In the genomic region with DNA sequence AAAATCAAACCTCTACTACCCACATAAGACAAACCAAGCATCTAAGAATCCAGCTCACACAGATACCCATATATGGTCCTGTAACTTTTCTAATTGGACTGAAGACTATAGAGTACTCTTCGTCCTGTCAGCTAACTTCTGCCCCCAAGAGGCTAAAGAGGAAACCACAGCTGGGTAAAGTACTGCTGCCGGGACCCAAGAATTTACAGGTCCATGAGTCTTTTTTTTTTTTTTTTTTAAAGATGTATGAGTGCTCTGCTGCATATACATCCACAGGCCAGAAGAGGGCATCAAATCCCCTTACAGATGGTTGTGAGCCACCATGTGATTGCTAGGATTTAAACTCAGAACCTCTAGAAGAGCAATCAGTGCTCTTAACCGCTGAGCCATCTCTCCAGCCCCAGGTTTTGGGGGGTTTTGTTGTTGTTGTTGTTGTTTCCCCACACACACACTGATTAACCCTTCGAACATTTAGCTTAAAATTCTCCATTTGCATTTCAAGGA, we compare ENCODE assay signal across 1 mouse cellular context.
TF ChIP-seq lines count a peak whose summit lies in the region.

No protein-coding gene starts in this region.

TF ChIP-seq in MEL, 35 proteins besides CTCF, POLR2A, EP300 and RAD21 (continued from another document):
- peak; percentile 53 for TF ChIP-seq SMC3 (IDR thresholded peaks at IDR 0.05; ENCODE audit: low read depth, low read length)
- 0 out of 2 replicates have a peak, but pooled peaks have one; percentile 53 for TF ChIP-seq USF1 (IDR thresholded peaks at IDR 0.05; ENCODE audit: low read depth, low read length)
- TF ChIP-seq ZNF384 (IDR thresholded peaks at IDR 0.05; ENCODE audit: low read depth, low read length) = peak; percentile 94
- TF ChIP-seq TCF12 (IDR thresholded peaks at IDR 0.05; ENCODE audit: low read depth, low read length) = 0 out of 2 replicates have a peak, but pooled peaks have one; percentile 9
- TF ChIP-seq HCFC1 (IDR thresholded peaks at IDR 0.05; ENCODE audit: low read depth, low read length) = peak; percentile 25; the same call in 1 of the 2 replicates
- TF ChIP-seq MYC (IDR thresholded peaks at IDR 0.05; ENCODE audit: low read depth, low read length) = 0 out of 2 replicates have a peak, but pooled peaks have one; percentile 60
- TF ChIP-seq CHD2 (IDR thresholded peaks at IDR 0.05; ENCODE audit: low read length) = no peak
- TF ChIP-seq SIN3A (IDR thresholded peaks at IDR 0.05; ENCODE audit: low read length) = peak; percentile 62
- no peak for TF ChIP-seq ELF1 (IDR thresholded peaks at IDR 0.05; ENCODE audit: low read depth, low read length)
- TF ChIP-seq CHD1 (IDR thresholded peaks at IDR 0.05; ENCODE audit: low read depth, low read length) = no peak
- TF ChIP-seq RCOR1 (IDR thresholded peaks at IDR 0.05; ENCODE audit: low read depth, low read length) = peak; percentile 54; the same call in 1 of the 2 replicates
